Mouse (Mus musculus) embryonic facial prominence, embryonic 10.5 days (tissue): Measurements from ENCODE around the gene Rnaset2a. TPM values are rescaled to one million over a fixed set of nuclear protein-coding genes. Genes with fewer than 3 reads are reported as not detected.
A peak's percentile ranks its signal among the peaks of the same experiment; 100 is the strongest.
"Not testable (repeated sequence)": the region's sequence is repeated elsewhere in the genome, so short reads cannot be mapped to it uniquely, and the experiment has no call there.

Experiments used
- DNase-seq: peaks from one replicate; pipeline ENCODE4 v3.0.0-alpha.2; 2017; ENCODE audit warnings: low spot score
- H3K27ac ChIP-seq: fragments of 300-500 bp; sonication (generic); replicated peaks from 2 replicates; pipeline ENCODE4 v1.5.1; 2016; ENCODE audit warnings: mild to moderate bottlenecking
- H3K27me3 ChIP-seq: fragments of 300-500 bp; sonication (generic); replicated peaks from 2 replicates; pipeline ENCODE4 v1.6.1; 2016; ENCODE audit warnings: low read depth, mild to moderate bottlenecking; ENCODE audit not compliant: poor library complexity, severe bottlenecking
- H3K36me3 ChIP-seq: fragments of 300-500 bp; sonication (generic); replicated peaks from 2 replicates; pipeline ENCODE4 v1.6.1; 2016; ENCODE audit warnings: mild to moderate bottlenecking, moderate library complexity
- H3K4me1 ChIP-seq: fragments of 300-500 bp; sonication (generic); 2 replicates; pipeline ENCODE4 v1.6.1; 2016
- H3K4me3 ChIP-seq: fragments of 300-500 bp; sonication (generic); 2 replicates; pipeline ENCODE4 v1.5.1; 2016; ENCODE audit warnings: mild to moderate bottlenecking, moderate library complexity
- H3K9me3 ChIP-seq: fragments of 300-500 bp; sonication (generic); 2 replicates; pipeline ENCODE4 v1.6.1; 2016; ENCODE audit warnings: mild to moderate bottlenecking
- WGBS: fragments of 180-500 bp; shearing (Covaris S2); methylation state at CpG from one replicate; pipeline ENCODE4 v1.1.7; 2016; 5-methylcytosine and 5-hydroxymethylcytosine counted together
- polyA plus RNA-seq: library from polyadenylated mRNA; unstranded; fragments of >200 nt; fragmentation: Nextera tagmentation; extraction: Ambion mirVana; gene quantifications from 2 replicates; pipeline ENCODE4 v1.2.1, GENCODE M21; 2016

Gene Rnaset2a
- 15.5 and 16.0 TPM in 2 replicates for polyA plus RNA-seq

DNA sequence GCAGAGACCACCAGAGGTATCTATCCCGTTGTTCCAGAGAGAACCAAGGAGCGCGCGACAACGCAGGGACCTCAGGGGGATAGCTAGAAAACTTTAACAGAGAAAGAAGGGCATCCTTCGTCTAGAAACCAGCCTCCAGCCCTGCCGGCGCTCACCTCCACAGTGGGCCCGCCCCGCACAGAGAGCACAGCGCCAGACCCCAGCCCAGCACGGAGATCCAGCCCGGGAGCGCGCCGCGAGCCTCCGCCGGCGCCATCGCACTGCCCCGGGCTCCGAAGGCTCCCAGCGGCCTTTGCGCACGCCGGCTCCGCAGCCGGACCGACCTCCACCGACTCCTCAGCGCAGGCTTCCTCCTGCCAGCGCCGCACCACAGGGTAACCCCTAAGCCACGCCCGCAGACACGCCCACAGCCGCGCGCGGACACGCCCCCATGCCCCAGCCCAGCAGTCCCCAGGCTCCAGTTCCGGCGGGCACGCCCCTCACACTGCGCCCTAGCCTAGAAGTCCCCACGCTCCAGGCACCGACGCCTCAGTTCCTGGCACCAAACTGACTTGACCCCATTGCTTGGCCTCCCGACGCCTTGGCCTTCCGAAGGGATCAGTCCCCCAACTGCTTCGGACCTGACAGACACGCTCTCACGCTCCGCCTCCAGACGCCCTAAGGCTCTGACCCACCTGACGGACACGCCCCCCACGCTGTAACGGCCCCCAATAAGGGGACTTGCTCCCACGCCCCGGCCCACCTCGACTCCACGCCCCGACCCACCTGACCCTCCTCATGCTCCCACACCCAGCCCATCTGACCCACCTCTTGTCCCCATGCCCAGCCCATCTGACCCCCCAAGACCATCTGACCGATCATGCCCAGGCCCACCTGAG, at the start of gene Rnaset2a, which contains the start of gene Gm49673:
Gene Rnaset2a, minus strand, starts transcription at position 659 of the 878 bp plus-strand sequence.
Gene Gm49673, minus strand, starts transcription at position 350 of the 878 bp plus-strand sequence.
- peak within 1 kb of the TSS; percentile 62 for H3K4me3 ChIP-seq
- DNase-seq, result peak; percentile 58
- H3K27me3 ChIP-seq, H3K4me1 ChIP-seq, H3K36me3 ChIP-seq, H3K9me3 ChIP-seq: not testable (repeated sequence)
- WGBS, result under 1% methylated on average over 59 of the region's 67 CpGs
- peak within 1 kb of the TSS; percentile 83 for H3K27ac ChIP-seq

DNA sequence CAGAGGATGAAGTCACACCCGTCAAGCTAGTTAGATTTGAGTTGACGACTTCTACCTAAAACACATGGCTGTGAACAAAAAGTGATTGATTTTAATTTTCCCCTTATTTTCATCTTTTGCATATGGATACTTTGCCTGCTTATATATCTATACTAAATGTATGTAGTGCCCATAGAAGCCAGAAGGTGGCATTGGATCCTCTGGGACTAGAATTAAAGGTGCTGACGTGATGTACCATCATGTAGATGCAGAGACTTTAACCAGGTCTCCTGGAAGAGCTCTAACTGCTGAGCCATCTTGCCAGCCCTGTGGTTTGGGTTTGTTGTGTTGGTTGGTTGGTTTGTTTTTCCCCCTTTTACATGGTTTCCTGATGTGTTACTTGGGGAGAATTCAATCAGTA, 49.8 kb upstream of the Rnaset2a start:
- Histone ChIP-seq H3K9me3 (no peaks in the 10 kb centered on the region), H3K4me1 (no peaks in the 10 kb centered on the region), H3K27me3 (no peaks in the 10 kb centered on the region), H3K27ac (no peak overlapping the region), H3K4me3 (no peak overlapping the region), H3K36me3 (peaks cover 47% of the 10 kb centered on the region)
- 76% methylated on average over 3 of the region's 3 CpGs for WGBS
- DNase-seq, result no peak

GRCm38 (mm10) chr17:8195685-8196376, 47.9 kb upstream of the Rnaset2a start:
- WGBS, result 95% methylated on average over 8 of the region's 8 CpGs
- H3K27ac ChIP-seq, result no peak overlapping the region
- no peaks in the 10 kb centered on the region for H3K9me3 ChIP-seq
- no peaks in the 10 kb centered on the region for H3K27me3 ChIP-seq
- H3K4me1 ChIP-seq, result no peaks in the 10 kb centered on the region
- no peak overlapping the region for H3K4me3 ChIP-seq
- DNase-seq, result no peak
- H3K36me3 ChIP-seq, result peaks cover 64% of the 10 kb centered on the region

DNA sequence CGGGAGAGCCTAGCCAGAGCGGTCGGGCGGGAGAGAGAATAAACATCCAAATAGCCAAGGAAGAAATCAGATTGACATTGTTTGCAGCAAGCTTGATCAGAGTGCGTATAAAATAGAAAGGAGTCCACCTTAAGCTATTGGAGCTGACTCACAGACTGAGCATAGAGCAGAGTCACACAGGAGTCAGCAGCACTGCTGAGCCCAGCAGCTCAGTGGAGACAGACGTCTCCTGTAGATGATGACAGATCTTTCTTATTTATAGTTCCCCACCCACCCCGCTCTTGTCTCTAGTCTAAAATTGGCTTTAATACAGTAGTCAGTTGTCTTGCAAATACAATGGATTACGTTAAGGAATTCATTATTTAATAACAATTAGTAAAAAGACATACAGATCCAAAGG, 45.8 kb upstream of the Rnaset2a start:
- H3K27ac ChIP-seq, result no peak overlapping the region
- WGBS, result 91% methylated on average over 8 of the region's 8 CpGs
- no peak for DNase-seq
- H3K4me1 ChIP-seq, result no peaks in the 10 kb centered on the region
- no peaks in the 10 kb centered on the region for H3K27me3 ChIP-seq
- H3K9me3 ChIP-seq, result no peaks in the 10 kb centered on the region
- H3K36me3 ChIP-seq, result peaks cover 85% of the 10 kb centered on the region
- no peak overlapping the region for H3K4me3 ChIP-seq

- DNase-seq, result no peak
- Histone ChIP-seq H3K4me3 (no peak overlapping the region), H3K36me3 (peaks cover 89% of the 10 kb centered on the region), H3K9me3 (no peaks in the 10 kb centered on the region), H3K27ac (no peak overlapping the region), H3K27me3 (no peaks in the 10 kb centered on the region), H3K4me1 (no peaks in the 10 kb centered on the region)
- WGBS, result 92% methylated on average over 7 of the region's 7 CpGs
These were observed 36.3 kb upstream of the Rnaset2a start for GRCm38 (mm10) chr17:8184217-8184616.

- Histone ChIP-seq H3K9me3 (no peaks in the 10 kb centered on the region), H3K4me3 (no peak overlapping the region), H3K27me3 (no peaks in the 10 kb centered on the region), H3K4me1 (no peaks in the 10 kb centered on the region), H3K27ac (no peak overlapping the region), H3K36me3 (peaks cover 90% of the 10 kb centered on the region)
- 92% methylated on average over 5 of the region's 5 CpGs for WGBS
- DNase-seq, result no peak
These were observed 35.9 kb upstream of the Rnaset2a start for GRCm38 (mm10) chr17:8183815-8184214.

DNA sequence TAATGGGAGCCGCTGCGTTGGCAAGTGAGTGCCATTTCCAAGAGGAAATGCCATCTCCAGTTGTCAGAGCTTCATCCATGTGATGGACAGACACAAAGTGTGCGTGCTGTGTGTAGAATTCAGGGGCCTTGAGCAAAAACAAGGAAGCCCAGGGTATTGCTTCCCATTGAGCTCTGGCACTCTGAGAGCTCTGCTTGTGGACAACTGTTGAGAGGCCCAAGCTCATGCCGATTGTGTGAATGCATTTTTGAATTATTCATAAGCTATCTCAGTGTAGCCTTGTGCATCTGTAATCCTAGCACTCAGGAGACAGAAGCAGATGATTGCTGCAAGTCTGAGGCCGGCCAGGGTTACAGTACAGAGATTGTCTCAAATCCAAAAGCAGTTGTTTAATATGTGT, 29.2 kb upstream of the Rnaset2a start:
- Histone ChIP-seq H3K9me3 (no peaks in the 10 kb centered on the region), H3K4me3 (no peak overlapping the region), H3K27ac (no peak overlapping the region), H3K27me3 (no peaks in the 10 kb centered on the region), H3K36me3 (peaks cover 93% of the 10 kb centered on the region), H3K4me1 (no peaks in the 10 kb centered on the region)
- 87% methylated on average over 5 of the region's 5 CpGs for WGBS
- DNase-seq, result no peak

GRCm38 (mm10) chr17:8171081-8171480, 23.2 kb upstream of the Rnaset2a start:
- Histone ChIP-seq H3K9me3 (no peaks in the 10 kb centered on the region), H3K27ac (no peak overlapping the region), H3K36me3 (peaks cover 75% of the 10 kb centered on the region), H3K27me3 (no peaks in the 10 kb centered on the region), H3K4me3 (no peak overlapping the region), H3K4me1 (0 out of 2 replicates have a peak, but pooled peaks cover 2% of the 10 kb centered on the region)
- no peak for DNase-seq
- 81% methylated on average over 4 of the region's 4 CpGs for WGBS

GRCm38 (mm10) chr17:8170331-8170730, 22.4 kb upstream of the Rnaset2a start:
- Histone ChIP-seq H3K27ac (no peak overlapping the region), H3K9me3 (no peaks in the 10 kb centered on the region), H3K4me1 (0 out of 2 replicates have a peak, but pooled peaks cover 2% of the 10 kb centered on the region), H3K27me3 (no peaks in the 10 kb centered on the region), H3K4me3 (no peak overlapping the region), H3K36me3 (peaks cover 68% of the 10 kb centered on the region)
- DNase-seq, result no peak
- WGBS, result 91% methylated on average over 7 of the region's 7 CpGs

DNA sequence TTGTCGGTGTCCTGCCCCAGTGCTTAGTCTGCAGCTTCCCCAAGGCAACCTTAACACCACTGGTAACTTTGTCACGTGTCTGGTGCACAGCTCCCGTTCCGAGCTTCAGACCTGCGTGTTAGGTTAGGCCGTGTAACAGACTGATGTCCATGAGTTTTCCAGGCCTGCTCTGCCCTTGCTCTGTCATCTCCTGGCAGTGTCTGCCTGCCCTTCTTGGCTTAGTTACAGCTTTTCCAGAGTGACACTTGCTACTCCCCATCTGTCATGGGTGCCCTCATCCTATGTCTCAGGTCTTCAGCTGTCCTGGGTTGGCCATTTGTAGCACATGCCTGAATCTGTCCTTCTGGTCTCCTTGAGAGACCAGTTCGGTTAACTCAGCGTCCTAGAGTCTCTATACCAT, 19.5 kb upstream of the Rnaset2a start:
- H3K27me3 ChIP-seq, H3K9me3 ChIP-seq, H3K27ac ChIP-seq, H3K4me1 ChIP-seq, H3K4me3 ChIP-seq, DNase-seq: not testable (repeated sequence)
- H3K36me3 ChIP-seq, result peaks cover 39% of the 10 kb centered on the region
- WGBS, result 93% methylated on average over 7 of the region's 8 CpGs

- H3K9me3 ChIP-seq, DNase-seq: not testable (repeated sequence)
These were observed 18.6 kb upstream of the Rnaset2a start for GRCm38 (mm10) chr17:8166454-8166853.

GRCm38 (mm10) chr17:8165977-8166376, 18.1 kb upstream of the Rnaset2a start:
- WGBS, result under 1% methylated on average over 11 of the region's 11 CpGs
- H3K9me3 ChIP-seq, DNase-seq, H3K27me3 ChIP-seq, H3K27ac ChIP-seq, H3K4me1 ChIP-seq: not testable (repeated sequence)
- Histone ChIP-seq H3K4me3 (peak overlapping the region; percentile 63), H3K36me3 (peaks cover 24% of the 10 kb centered on the region)

More at GRCm38 (mm10) chr17:8166454-8166853, 18.6 kb upstream of the Rnaset2a start:
- Histone ChIP-seq H3K4me3 (peak overlapping the region; percentile 63), H3K36me3 (peaks cover 29% of the 10 kb centered on the region)
- not testable (repeated sequence) for H3K27ac ChIP-seq, H3K4me1 ChIP-seq, H3K27me3 ChIP-seq
- 50% methylated on average over 2 of the region's 3 CpGs for WGBS

DNA sequence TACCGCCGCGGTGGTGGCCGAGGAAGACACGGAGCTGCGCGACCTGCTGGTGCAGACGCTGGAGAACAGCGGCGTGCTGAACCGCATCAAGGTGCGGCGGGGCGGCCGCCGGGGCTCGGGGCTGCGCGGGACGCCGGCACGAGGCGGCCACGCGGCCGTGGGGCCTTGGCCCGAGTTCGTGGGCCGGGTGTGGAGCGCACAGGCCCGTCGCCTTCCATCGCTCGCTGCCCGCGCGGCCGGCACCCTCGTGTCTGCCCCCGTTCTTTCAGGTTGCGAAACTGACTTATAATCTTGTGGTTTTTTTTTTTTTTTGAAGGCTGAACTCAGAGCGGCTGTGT, 17.7 kb upstream of the Rnaset2a start:
- H3K9me3 ChIP-seq, H3K4me1 ChIP-seq, H3K27me3 ChIP-seq: not testable (repeated sequence)
- DNase-seq, result peak; percentile 20
- under 1% methylated on average over 42 of the region's 42 CpGs for WGBS
- peak overlapping the region; percentile 63 for H3K4me3 ChIP-seq
- H3K27ac ChIP-seq, result peak overlapping the region; percentile 85
- H3K36me3 ChIP-seq, result peaks cover 20% of the 10 kb centered on the region
